23 mouse cellular contexts compared by ENCODE assay signal in the genomic region with DNA sequence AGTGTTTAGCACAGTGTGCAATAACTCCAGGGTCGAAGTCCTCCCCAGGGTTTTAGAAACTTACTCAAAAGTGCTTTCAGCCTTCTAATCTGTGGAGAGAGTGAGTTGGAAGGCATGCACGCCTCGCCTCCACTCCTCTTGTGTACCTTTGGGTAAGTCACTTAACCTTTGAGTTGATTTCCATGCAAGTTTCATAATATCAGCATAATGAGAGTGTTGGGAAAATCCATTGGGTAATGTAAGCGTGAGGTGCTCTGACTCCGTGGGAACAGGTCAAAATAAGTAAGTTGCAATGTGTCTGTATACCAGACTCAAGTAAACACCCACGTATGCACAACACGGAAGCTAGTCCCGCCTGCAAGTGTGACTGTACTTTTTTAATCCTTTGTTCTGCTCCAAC.
A peak's percentile ranks its signal among the peaks of the same experiment; 100 is the strongest.
DNase-seq lines count a peak whose midpoint lies in the region; ATAC-seq and TF ChIP-seq lines count a peak whose summit lies in the region.
"Had no signal": no experiment of that assay in that cellular context is flagged by ENCODE, and none has a peak within 500 bp of the region (broad histone marks: within the 10 kb centered on the region; RNA-seq: fewer than 3 reads in every experiment).

No protein-coding gene starts in this region.

- TF ChIP-seq POLR2A in heart, adult 2 months (IDR thresholded peaks at IDR 0.05; ENCODE audit: insufficient read depth, low read depth, low read length) = no peak

- TF ChIP-seq EP300 in heart, adult 2 months (IDR thresholded peaks at IDR 0.05; ENCODE audit: insufficient read depth, low read depth, low read length) = no peak

- no peak overlapping the region for H3K4me3 ChIP-seq in kidney, embryonic 16.5 days (ENCODE audit: low read length)
- H3K4me3 ChIP-seq in limb, embryonic 10.5 days = no peak overlapping the region
- H3K4me3 ChIP-seq in heart, adult 2 months = no peak overlapping the region
- H3K4me3 ChIP-seq: embryonic facial prominence, embryonic 15.5 days; forebrain, embryonic 12.5 days; heart, embryonic 12.5 days; liver, embryonic 13.5 days had no signal

- no peaks in the 10 kb centered on the region for H3K9me3 ChIP-seq in kidney, embryonic 16.5 days (ENCODE audit: low read length)
- H3K9me3 ChIP-seq in limb, embryonic 10.5 days (replicated peaks) = no peaks in the 10 kb centered on the region
- H3K9me3 ChIP-seq: embryonic facial prominence, embryonic 15.5 days; forebrain, embryonic 12.5 days; heart, embryonic 12.5 days; liver, embryonic 13.5 days had no signal

- H3K4me1 ChIP-seq in kidney, embryonic 16.5 days (ENCODE audit: insufficient read depth, low read length) = peaks cover 31% of the 10 kb centered on the region
- peaks cover 57% of the 10 kb centered on the region for H3K4me1 ChIP-seq in limb, embryonic 10.5 days
- no peaks in the 10 kb centered on the region; the same call in 1 of the 2 replicates for H3K4me1 ChIP-seq in heart, adult 2 months (ENCODE audit: control insufficient read depth, insufficient read depth, low read length)
- H3K4me1 ChIP-seq: embryonic facial prominence, embryonic 15.5 days; liver, embryonic 13.5 days had no signal

- H3K9ac ChIP-seq in kidney, embryonic 16.5 days (replicated peaks; ENCODE audit: low read length) = 0 out of 2 replicates have a peak overlapping the region, but pooled peaks have one; percentile 26
- no peak overlapping the region for H3K9ac ChIP-seq in heart, adult 2 months (ENCODE audit: low read depth, low read length)
- H3K9ac ChIP-seq: embryonic facial prominence, embryonic 15.5 days; forebrain, embryonic 12.5 days; heart, embryonic 12.5 days; liver, embryonic 13.5 days had no signal

- intact Hi-C loops in heart, adult 2 months (cut with DNase I) = loop anchor here (10.0 kb wide), 4 partner anchors 85 to 225 kb away; no protein-coding TSS in a partner anchor

- H3K27ac ChIP-seq in kidney, embryonic 16.5 days (ENCODE audit: low read length) = peak overlapping the region; percentile 63
- peak overlapping the region; percentile 77 for H3K27ac ChIP-seq in limb, embryonic 10.5 days
- H3K27ac ChIP-seq in heart, adult 2 months = no peak overlapping the region
- H3K27ac ChIP-seq: embryonic facial prominence, embryonic 15.5 days; forebrain, embryonic 12.5 days; liver, embryonic 13.5 days had no signal

- H3K4me2 ChIP-seq in kidney, embryonic 16.5 days (replicated peaks; ENCODE audit: low read depth, low read length) = peak overlapping the region; percentile 16; the same call in 1 of the 2 replicates
- H3K4me2 ChIP-seq: embryonic facial prominence, embryonic 15.5 days; forebrain, embryonic 12.5 days; heart, embryonic 12.5 days; liver, embryonic 13.5 days had no signal

- DNase-seq in kidney, adult 8-10 months = no peak
- DNase-seq in fat pad, adult 2 months (ENCODE audit: extremely low read depth, low read depth, low spot score) = peak; percentile 26
- DNase-seq in limb, embryonic 10.5 days (ENCODE audit: low spot score) = no peak
- DNase-seq in lung, postnatal 36 days = peak; percentile 71
- DNase-seq in heart, adult 2 months = no peak
- DNase-seq: adrenal gland, postnatal 36 days; cerebellum, adult 9-10 months; embryo, embryonic 11 days; gastrocnemius, postnatal 14 days; layer of hippocampus, adult 9-11 months; liver, embryonic 13.5 days; right cerebral cortex, adult 18-20 months; thymus, postnatal 14 days had no signal

- no peak for TF ChIP-seq CTCF in heart, adult 2 months (IDR thresholded peaks at IDR 0.05)

- H3K27me3 ChIP-seq in kidney, embryonic 16.5 days (ENCODE audit: insufficient read depth, low read length) = no peaks in the 10 kb centered on the region
- H3K27me3 ChIP-seq in limb, embryonic 10.5 days (ENCODE audit: low read depth, poor library complexity, severe bottlenecking) = no peaks in the 10 kb centered on the region
- H3K27me3 ChIP-seq in heart, adult 2 months (ENCODE audit: control insufficient read depth, insufficient read depth, low read length) = no peaks in the 10 kb centered on the region
- H3K27me3 ChIP-seq: heart, embryonic 12.5 days had no signal

- no peaks in the 10 kb centered on the region for H3K79me2 ChIP-seq in heart, adult 2 months (replicated peaks; ENCODE audit: control insufficient read depth, insufficient read depth, low read length)

- 64% methylated on average over 8 of the region's 8 CpGs for WGBS in kidney, embryonic 16.5 days
- 88% methylated on average over 8 of the region's 8 CpGs for WGBS in limb, embryonic 10.5 days
- WGBS in heart, adult 2 months = 76% methylated on average over 8 of the region's 8 CpGs

- H3K36me3 ChIP-seq in kidney, embryonic 16.5 days (ENCODE audit: insufficient read depth, low read length) = no peaks in the 10 kb centered on the region
- no peaks in the 10 kb centered on the region for H3K36me3 ChIP-seq in limb, embryonic 10.5 days
- H3K36me3 ChIP-seq in heart, adult 2 months (ENCODE audit: control insufficient read depth, insufficient read depth, low read length) = no peaks in the 10 kb centered on the region
- H3K36me3 ChIP-seq: embryonic facial prominence, embryonic 15.5 days; forebrain, embryonic 12.5 days; heart, embryonic 12.5 days; liver, embryonic 13.5 days had no signal

- ATAC-seq in kidney, embryonic 16.5 days (ENCODE audit: low FRiP score, low TSS enrichment) = no peak
- no peak for ATAC-seq in frontal cortex, adult (ENCODE audit: low TSS enrichment)
- ATAC-seq in megakaryocyte-erythroid progenitor cell, adult 5-6 weeks (replicated peaks; ENCODE audit: low FRiP score, low TSS enrichment, poor library complexity, severe bottlenecking) = no peak
- ATAC-seq: activated CD4-positive, CD25-positive, alpha-beta regulatory T cell, adult 4 months; hindbrain, embryonic 16.5 days; midbrain, embryonic 16.5 days; Patski had no signal

Comparison
In these comparisons a context has a peak if more than half of its experiments do, and no peak if none do; other contexts are left out.
1. DNase-seq: peak in fat pad, adult 2 months (single experiment) and lung, postnatal 36 days (single experiment); none in kidney, adult 8-10 months (0 of 2), limb, embryonic 10.5 days (single experiment) and heart, adult 2 months (0 of 2).